Mouse (Mus musculus) embryo, embryonic 11.5 days (tissue): ENCODE data around the gene Ddx39b.

ENCODE experiments used
- DNase-seq: peaks from one replicate; pipeline ENCODE4 v3.0.0-alpha.2; 2012; ENCODE audit warnings: low read depth, low spot score

The Ddx39b gene

DNA sequence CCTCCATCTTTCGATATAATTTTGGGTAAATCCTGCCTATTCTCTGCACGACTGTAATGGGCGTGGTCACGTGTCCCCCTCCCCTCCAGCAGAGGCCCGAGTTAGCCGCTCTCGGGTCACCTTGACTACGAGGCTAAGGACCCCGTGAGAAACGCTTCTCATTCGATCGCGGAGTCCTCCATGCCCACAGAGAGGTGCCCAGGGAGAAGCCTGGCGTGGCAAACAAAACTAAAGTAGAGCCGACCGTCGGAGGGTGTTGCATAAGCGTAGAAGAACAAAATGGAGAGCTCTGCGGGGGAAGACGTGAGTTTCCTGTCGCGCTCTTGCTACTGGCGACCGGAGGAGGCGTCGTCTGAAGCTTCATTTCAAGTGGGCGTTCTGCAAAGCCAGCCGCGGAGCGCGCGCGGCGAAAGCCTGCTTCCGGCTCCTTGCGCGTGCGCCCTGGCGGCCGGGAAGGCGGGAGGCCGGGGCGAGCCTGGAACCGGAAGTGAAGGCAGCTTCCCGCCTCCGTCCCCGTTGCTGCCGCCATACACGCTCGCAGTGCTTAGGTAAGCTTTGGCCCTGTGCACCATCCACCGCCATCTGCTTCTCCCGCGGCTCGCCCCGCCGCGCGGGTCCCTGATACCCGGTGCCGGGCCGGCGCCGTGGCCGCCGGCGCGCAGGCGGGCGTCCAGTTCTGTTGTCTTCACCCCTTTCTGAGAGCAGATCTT is at the start of gene Ddx39b:
Gene Ddx39b (plus strand): TSS at position 442 of the 710 bp plus-strand sequence.
- DNase-seq = peak; percentile 92

DNA sequence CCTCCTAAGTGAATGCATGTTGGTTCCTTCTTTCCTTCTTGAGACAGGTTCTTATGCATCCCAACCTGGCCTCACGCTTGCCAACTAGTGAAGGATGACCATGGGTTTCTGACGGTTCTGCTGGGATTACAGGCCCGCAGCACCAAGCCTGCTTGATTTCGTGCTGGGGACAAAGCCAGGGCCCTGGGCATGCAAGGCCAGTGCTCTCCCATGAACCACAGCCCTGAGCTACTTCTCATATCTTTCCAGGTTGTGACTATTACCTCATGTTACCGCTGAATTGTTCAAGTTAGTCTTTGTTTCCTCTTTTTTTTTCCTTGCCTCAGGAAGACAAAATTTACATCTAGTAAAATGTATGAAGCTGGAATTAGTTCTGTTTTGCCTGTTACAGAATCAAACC is 48.6 kb upstream of the Ddx39b start:
- DNase-seq = no peak

GRCm38 (mm10) chr17:35193881-35194843 is 47.4 kb upstream of the Ddx39b start, which contains the start of gene Ltb:
Ltb (plus strand) TSS chr17:35194439.
- no peak for DNase-seq

DNA sequence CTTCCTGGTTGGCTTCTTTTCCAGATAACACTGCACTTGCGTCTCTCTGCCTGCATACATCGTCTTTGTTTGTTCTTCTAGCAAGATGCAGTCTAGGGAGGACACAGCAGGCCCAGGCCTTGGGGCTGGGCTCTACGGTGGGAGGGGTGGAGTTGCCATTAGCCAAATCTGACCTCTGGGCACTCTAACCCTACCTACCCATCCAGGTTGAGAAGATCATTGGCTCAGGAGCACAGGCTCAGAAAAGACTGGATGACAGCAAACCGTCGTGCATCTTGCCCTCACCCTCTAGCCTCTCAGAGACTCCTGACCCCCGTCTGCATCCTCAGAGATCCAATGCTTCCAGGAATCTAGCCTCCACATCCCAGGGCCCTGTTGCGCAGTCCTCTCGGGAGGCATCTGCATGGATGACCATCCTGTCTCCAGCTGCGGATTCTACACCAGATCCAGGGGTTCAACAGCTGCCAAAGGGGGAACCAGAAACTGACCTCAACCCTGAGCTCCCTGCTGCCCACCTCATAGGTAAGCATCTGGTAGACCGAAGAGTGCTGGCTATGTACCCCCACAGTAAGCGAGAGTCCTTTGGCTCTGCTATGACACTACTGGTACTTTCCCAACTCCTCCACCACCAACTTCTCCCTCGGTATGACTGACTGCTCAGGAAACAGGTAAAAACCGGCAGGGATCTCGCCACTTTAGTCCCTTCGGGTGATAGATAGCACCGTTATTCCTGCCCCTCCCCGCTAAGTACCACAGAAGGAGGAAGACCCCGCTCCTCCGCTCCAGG is 46.5 kb upstream of the Ddx39b start:
- DNase-seq = no peak

DNA sequence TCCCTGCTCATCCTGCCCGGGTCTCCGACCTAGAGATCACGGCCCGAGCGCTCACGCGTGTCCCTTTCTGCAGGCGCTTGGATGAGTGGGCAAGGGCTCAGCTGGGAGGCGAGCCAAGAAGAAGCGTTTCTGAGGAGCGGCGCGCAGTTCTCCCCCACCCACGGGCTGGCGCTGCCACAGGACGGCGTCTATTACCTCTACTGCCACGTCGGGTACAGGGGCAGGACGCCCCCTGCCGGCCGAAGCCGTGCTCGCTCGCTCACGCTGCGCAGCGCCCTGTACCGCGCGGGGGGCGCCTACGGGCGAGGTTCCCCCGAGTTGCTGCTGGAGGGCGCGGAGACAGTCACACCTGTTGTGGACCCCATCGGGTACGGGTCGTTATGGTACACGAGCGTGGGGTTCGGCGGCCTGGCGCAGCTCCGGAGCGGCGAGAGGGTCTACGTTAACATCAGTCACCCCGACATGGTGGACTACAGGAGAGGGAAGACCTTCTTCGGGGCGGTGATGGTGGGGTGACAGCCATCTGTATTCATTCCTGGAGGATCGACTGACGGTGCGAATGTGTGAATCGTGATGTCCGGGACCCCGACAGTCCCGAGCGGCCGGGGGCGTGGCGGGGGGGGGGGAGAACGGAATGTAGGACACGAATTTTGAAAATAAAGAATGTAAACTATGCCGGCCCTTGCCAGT is 45.8 kb upstream of the Ddx39b start:
- DNase-seq = peak; percentile 45

DNA sequence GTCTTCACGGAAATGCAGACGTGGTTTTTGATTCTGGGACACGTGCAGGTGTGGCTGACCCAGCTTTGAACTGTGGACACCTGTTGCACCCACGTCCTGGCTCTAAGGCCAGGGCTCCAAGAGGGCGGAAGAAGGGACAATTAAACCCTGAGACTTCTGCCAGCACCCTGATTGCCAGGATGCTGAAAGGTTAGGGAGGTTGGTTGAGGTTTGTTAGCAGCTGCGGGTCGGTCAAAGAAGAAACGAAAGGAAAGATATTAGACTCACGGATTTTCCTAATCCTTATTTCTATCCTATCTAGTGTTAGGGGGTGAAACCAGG is 45.3 kb upstream of the Ddx39b start:
- no peak for DNase-seq

DNA sequence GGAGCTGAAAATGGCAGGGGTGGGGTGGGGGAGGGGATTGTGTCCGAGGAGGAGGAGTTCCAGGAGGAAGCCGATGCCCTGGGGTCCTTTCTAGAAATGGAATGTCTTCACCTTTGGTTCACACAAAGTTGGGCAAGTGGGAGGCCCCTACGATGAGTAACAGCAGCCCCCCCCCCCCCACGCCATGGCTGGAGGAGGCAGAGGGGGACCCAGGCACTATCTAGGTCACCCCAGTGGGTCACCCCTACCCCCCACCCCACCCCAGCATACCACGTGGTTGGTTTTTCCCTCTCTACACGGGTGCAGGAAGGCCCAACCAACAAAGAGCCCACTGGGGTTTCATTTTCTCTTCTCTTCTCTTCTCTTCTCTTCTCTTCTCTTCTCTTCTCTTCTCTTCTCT is 44.4 kb upstream of the Ddx39b start:
- no peak for DNase-seq

- no peak for DNase-seq
Observed at GRCm38 (mm10) chr17:35198029-35198428, 43.5 kb upstream of the Ddx39b start.

- no peak for DNase-seq
Observed at GRCm38 (mm10) chr17:35198946-35199345, 42.6 kb upstream of the Ddx39b start.

DNA sequence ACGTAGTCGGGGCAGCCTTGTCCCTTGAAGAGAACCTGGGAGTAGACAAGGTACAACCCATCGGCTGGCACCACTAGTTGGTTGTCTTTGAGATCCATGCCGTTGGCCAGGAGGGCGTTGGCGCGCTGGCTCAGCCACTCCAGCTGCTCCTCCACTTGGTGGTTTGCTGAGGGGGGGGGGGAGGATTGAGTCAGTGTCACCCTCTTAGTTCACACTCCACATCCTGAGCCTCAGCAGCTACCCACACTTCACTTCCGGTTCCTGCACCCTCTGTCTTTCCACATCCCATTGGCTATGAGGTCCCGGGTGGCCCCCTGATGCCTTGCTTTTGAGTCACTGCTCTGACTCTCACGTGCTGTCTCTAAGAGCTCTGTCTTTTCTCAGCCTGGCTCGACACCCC is 41.1 kb upstream of the Ddx39b start:
- no peak for DNase-seq

DNA sequence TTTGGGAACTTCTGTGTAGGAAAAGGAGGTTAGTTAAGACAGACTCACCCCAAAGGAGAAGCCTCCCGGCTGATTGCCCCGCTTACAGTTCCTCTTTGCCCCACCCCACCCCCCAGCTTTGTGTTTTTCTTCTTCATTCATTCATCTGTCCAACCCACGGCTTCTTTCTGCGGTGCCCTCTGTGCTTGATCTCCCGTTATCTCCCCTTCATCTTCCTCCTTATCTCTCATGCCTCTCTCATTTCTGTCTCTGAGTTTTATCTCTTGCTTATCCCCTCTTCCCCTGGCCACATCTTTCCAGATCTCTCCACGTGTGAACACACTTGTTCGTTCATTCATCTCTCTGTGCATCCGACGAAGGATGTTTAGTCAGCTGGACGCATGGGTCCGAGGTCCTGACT is 40.4 kb upstream of the Ddx39b start:
- DNase-seq = no peak

GRCm38 (mm10) chr17:35201787-35202186 is 39.8 kb upstream of the Ddx39b start, which contains the start of gene Tnf:
Tnf (minus strand) TSS chr17:35202007.
- no peak for DNase-seq

DNA sequence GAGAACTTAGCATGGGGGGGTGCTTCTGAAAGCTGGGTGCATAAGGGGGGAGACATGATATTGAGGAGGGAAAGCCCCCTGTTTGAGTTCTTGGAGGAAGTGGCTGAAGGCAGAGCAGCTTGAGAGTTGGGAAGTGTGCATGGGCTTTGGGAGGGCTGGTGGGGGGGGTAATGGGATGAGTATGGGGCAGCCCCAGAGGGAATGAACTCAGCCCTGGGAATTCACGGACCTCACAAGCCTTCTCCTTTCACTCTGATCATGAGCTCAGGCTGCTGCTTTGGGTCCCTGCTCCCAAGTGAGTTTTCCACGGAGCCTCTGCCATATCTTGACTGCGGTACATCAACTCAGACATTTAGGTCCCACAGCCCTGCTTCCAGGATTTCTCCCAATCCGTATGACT is 39.1 kb upstream of the Ddx39b start:
- no peak for DNase-seq

DNA sequence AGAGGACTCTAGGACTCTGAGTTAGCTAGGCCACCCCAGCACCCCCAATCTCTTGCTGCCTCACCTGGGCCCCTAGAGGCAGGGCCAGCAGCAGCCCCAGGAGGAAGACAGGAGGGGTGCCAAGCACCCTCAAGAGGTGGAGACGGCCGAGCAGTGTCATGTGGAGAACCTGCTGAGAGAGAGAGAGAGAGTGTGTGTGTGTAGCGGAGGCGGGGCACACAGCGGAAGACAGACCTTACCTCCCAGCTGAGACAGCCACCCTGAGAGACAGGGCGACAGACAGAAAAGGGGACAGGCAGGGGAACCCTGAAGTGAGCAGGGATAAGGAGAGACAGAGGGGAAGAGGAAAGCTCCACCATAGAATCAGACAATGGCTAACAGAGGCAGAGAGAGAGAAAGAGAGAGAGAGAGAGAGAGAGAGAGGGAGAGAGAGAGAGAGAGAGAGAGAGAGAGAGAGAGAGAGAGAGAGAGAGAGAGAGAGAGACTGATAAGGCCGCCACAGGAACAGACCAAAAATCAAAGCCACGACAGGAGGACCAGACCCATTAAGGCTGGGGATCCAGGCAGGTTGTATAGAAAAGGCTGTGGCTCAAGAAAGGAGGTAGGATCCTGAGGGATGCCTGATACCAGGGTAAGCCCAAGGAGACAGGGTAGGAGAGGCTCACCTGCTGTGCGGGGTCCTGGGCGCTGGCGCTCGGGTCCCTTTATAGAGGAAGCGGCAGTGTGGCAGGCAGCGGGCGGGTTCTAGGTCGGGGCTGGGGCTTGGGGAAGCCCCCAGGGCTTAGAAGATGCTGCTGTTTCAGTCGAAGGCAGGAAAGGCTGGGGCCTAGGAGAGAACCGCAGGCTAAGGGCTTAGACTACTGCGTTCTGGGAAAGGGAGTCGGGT is 36.8 kb upstream of the Ddx39b start, which contains the start of gene Lta:
Gene Lta (minus strand): TSS at position 858 of the 886 bp plus-strand sequence.
- no peak for DNase-seq

GRCm38 (mm10) chr17:35205380-35205769 is 36.2 kb upstream of the Ddx39b start:
- DNase-seq = no peak

DNA sequence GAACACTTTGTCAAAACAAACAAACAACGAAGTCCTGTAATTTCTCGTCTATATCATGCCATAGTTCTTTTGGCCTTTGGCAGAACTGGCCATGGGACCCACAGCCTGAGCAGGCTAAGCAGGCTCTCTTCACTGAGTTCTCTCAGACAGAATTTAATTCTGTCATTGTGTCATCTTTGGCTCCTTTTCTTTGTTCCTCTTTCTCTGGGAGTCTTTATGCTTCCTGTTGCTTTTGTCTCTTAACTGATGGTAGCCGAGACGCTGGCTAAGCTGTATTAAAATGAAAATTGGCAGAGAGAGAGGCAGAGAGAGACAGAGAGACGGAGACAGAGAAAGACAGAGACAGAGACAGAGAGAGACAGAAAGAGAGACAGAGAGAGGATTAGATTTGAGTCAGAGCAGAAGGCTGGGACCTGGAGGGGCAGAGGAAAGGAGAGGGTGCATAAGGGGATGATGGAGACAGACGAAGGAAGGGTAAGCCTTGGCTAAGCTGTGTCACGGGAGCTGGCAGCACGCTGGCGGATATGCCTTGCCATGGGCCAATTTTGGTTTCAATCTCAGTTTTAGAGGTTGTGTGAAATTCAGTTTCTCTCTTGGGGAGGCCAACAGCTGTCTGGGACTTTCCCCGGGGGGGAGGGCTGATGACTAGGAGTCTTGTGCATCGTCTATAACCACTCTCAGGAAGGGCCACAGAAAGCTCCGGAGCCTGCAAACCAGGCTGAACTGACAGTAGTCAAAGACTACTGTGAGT is 31.6 kb upstream of the Ddx39b start:
- no peak for DNase-seq

GRCm38 (mm10) chr17:35210593-35210992 is 31.0 kb upstream of the Ddx39b start:
- DNase-seq = no peak

DNA sequence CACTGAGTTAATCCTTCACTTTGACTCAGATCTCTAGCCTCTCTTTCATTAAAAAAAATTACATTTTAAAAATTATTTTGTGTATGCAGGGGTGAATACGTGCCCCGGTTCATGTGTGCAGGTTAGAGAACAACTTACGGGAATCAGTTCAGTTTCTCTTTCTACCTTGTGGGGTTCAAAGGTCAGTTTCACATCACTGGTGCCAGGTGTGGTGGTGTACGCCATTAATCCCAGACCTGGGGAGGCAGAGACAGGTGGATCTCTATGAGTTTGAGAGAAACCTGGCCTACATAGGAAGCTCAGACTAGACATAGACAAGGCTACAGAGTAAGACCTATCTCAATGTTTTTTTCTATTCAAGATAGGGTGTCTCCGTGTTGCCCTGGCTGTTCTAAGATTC is 28.5 kb upstream of the Ddx39b start:
- no peak for DNase-seq

DNA sequence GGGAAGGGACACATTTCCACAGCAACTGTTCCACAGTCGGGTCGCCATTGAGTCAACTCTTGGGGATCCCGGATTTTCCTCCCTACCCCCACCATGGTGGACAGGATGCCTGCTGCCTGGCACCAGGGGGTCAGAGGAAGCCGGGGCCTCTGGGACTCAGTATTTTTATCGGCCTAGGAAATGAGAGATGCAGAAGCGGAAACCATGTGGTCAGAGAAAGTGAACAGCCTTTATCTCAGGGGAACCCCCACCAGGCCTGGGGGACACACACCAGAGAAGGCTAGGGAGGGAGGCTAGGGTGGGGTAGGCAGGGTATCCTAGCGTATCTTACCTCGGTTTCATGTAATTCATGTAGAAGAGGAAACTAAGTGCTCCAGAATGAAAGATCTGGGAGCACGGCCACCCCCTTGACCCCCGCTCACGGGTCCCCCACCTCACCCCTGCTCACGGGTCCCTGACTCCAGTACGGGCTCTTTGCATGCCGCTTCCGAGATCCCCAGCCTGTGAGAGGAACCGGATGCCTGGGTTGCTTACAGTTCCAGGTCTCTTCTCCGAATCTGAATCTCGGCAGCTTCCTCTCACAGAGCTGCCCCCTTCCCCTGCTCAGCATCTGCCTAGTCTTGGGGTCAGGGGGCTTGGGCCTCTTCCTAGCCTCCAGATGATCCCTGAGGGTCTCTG is 22.9 kb upstream of the Ddx39b start:
- DNase-seq = no peak
